Mouse (Mus musculus): Measurements from ENCODE around the gene Card10. TPM values are rescaled to one million over a fixed set of nuclear protein-coding genes. Genes with fewer than 3 reads are reported as not detected.

The Card10 gene
- polyA plus RNA-seq, 1 experiment from 2014 or later = 4.7 TPM

- WGBS = 79% methylated on average over 2 of the region's 2 CpGs
- Histone ChIP-seq H3K27me3 (ENCODE audit: low read depth, poor library complexity, severe bottlenecking) (peaks cover 96% of the 10 kb centered on the region), H3K9me3 (replicated peaks) (no peaks in the 10 kb centered on the region), H3K4me1 (peaks cover 48% of the 10 kb centered on the region), H3K4me3 (no peak overlapping the region), H3K36me3 (no peaks in the 10 kb centered on the region), H3K27ac (no peak overlapping the region)
- DNase-seq (ENCODE audit: low spot score) = no peak
These were observed 2.5 kb upstream of the Card10 start for GRCm38 (mm10) chr15:78805351-78805750.

GRCm38 (mm10) chr15:78804326-78804725 is 1.5 kb upstream of the Card10 start:
- H3K27ac ChIP-seq = no peak overlapping the region
- H3K4me3 ChIP-seq = no peak overlapping the region
- H3K36me3 ChIP-seq = no peaks in the 10 kb centered on the region
- H3K27me3 ChIP-seq (ENCODE audit: low read depth, poor library complexity, severe bottlenecking) = peaks cover 97% of the 10 kb centered on the region
- H3K9me3 ChIP-seq (replicated peaks) = no peaks in the 10 kb centered on the region
- DNase-seq (ENCODE audit: low spot score) = no peak
- H3K4me1 ChIP-seq = peaks cover 39% of the 10 kb centered on the region
- 7% methylated on average over 6 of the region's 6 CpGs for WGBS

- no peak overlapping the region for H3K27ac ChIP-seq
- H3K36me3 ChIP-seq = no peaks in the 10 kb centered on the region
- H3K4me3 ChIP-seq = no peak overlapping the region
- no peaks in the 10 kb centered on the region for H3K9me3 ChIP-seq (replicated peaks)
- no peak for DNase-seq (ENCODE audit: low spot score)
- peaks cover 42% of the 10 kb centered on the region for H3K4me1 ChIP-seq
- 5% methylated on average over 8 of the region's 8 CpGs for WGBS
- H3K27me3 ChIP-seq (ENCODE audit: low read depth, poor library complexity, severe bottlenecking) = peaks cover 99% of the 10 kb centered on the region
These were observed 658 bp upstream of the Card10 start for GRCm38 (mm10) chr15:78803499-78803900.

- WGBS = 5% methylated on average over 67 of the region's 67 CpGs
These were observed 686 bp downstream of the Card10 start for GRCm38 (mm10) chr15:78801971-78802741.

GRCm38 (mm10) chr15:78801571-78801970 is 1.3 kb downstream of the Card10 start:
- H3K36me3 ChIP-seq = no peaks in the 10 kb centered on the region
- 78% methylated on average over 9 of the region's 9 CpGs for WGBS
- H3K4me3 ChIP-seq = peak overlapping the region; percentile 59; the same call in 1 of the 2 replicates
- H3K27ac ChIP-seq = no peak overlapping the region
- H3K4me1 ChIP-seq = peaks cover 55% of the 10 kb centered on the region
- peaks cover 96% of the 10 kb centered on the region for H3K27me3 ChIP-seq (ENCODE audit: low read depth, poor library complexity, severe bottlenecking)
- no peak for DNase-seq (ENCODE audit: low spot score)
- H3K9me3 ChIP-seq (replicated peaks) = no peaks in the 10 kb centered on the region

More at GRCm38 (mm10) chr15:78801971-78802741, 686 bp downstream of the Card10 start:
- H3K9me3 ChIP-seq (replicated peaks) = no peaks in the 10 kb centered on the region
- DNase-seq (ENCODE audit: low spot score) = peak; percentile 56
- H3K36me3 ChIP-seq = no peaks in the 10 kb centered on the region
- peak overlapping the region; percentile 59 for H3K4me3 ChIP-seq
- H3K4me1 ChIP-seq = peaks cover 53% of the 10 kb centered on the region
- peak overlapping the region; percentile 70 for H3K27ac ChIP-seq
- H3K27me3 ChIP-seq (ENCODE audit: low read depth, poor library complexity, severe bottlenecking) = peaks cover 99% of the 10 kb centered on the region

GRCm38 (mm10) chr15:78799029-78799428 is 3.8 kb downstream of the Card10 start:
- Histone ChIP-seq H3K9me3 (replicated peaks) (no peaks in the 10 kb centered on the region), H3K27me3 (ENCODE audit: low read depth, poor library complexity, severe bottlenecking) (peaks cover 92% of the 10 kb centered on the region), H3K4me1 (peaks cover 66% of the 10 kb centered on the region), H3K36me3 (no peaks in the 10 kb centered on the region), H3K27ac (no peak overlapping the region), H3K4me3 (no peak overlapping the region)
- WGBS = 62% methylated on average over 21 of the region's 21 CpGs
- DNase-seq (ENCODE audit: low spot score) = no peak

- no peaks in the 10 kb centered on the region for H3K9me3 ChIP-seq (replicated peaks)
- peaks cover 92% of the 10 kb centered on the region for H3K27me3 ChIP-seq (ENCODE audit: low read depth, poor library complexity, severe bottlenecking)
- H3K4me3 ChIP-seq = no peak overlapping the region
- no peak for DNase-seq (ENCODE audit: low spot score)
- no peak overlapping the region for H3K27ac ChIP-seq
- peaks cover 50% of the 10 kb centered on the region for H3K4me1 ChIP-seq
- no peaks in the 10 kb centered on the region for H3K36me3 ChIP-seq
- 74% methylated on average over 8 of the region's 8 CpGs for WGBS
These were observed 5.8 kb downstream of the Card10 start for GRCm38 (mm10) chr15:78797060-78797329.

- Histone ChIP-seq H3K4me1 (peaks cover 45% of the 10 kb centered on the region), H3K27ac (no peak overlapping the region), H3K9me3 (replicated peaks) (no peaks in the 10 kb centered on the region), H3K4me3 (no peak overlapping the region), H3K36me3 (no peaks in the 10 kb centered on the region), H3K27me3 (ENCODE audit: low read depth, poor library complexity, severe bottlenecking) (peaks cover 92% of the 10 kb centered on the region)
- WGBS = 41% methylated on average over 25 of the region's 25 CpGs
- DNase-seq (ENCODE audit: low spot score) = peak; percentile 62
These were observed 6.4 kb downstream of the Card10 start for GRCm38 (mm10) chr15:78796196-78797059.

GRCm38 (mm10) chr15:78790990-78791389 is 11.9 kb downstream of the Card10 start:
- H3K4me3 ChIP-seq = no peak overlapping the region
- no peaks in the 10 kb centered on the region for H3K9me3 ChIP-seq (replicated peaks)
- DNase-seq (ENCODE audit: low spot score) = no peak
- no peaks in the 10 kb centered on the region for H3K36me3 ChIP-seq
- H3K27me3 ChIP-seq (ENCODE audit: low read depth, poor library complexity, severe bottlenecking) = peaks cover 78% of the 10 kb centered on the region
- peaks cover 61% of the 10 kb centered on the region for H3K4me1 ChIP-seq
- 84% methylated on average over 12 of the region's 12 CpGs for WGBS
- H3K27ac ChIP-seq = peak overlapping the region; percentile 43; the same call in 1 of the 2 replicates

GRCm38 (mm10) chr15:78790451-78790850 is 12.4 kb downstream of the Card10 start:
- H3K4me3 ChIP-seq = no peak overlapping the region
- H3K36me3 ChIP-seq = no peaks in the 10 kb centered on the region
- peak overlapping the region; percentile 43; the same call in 1 of the 2 replicates for H3K27ac ChIP-seq
- no peaks in the 10 kb centered on the region for H3K9me3 ChIP-seq (replicated peaks)
- peaks cover 59% of the 10 kb centered on the region for H3K4me1 ChIP-seq
- WGBS = 66% methylated on average over 4 of the region's 4 CpGs
- peaks cover 74% of the 10 kb centered on the region for H3K27me3 ChIP-seq (ENCODE audit: low read depth, poor library complexity, severe bottlenecking)
- DNase-seq (ENCODE audit: low spot score) = no peak

GRCm38 (mm10) chr15:78789721-78790323 is 13.0 kb downstream of the Card10 start:
- no peaks in the 10 kb centered on the region for H3K36me3 ChIP-seq
- DNase-seq (ENCODE audit: low spot score) = no peak
- WGBS = 83% methylated on average over 13 of the region's 13 CpGs
- no peak overlapping the region for H3K27ac ChIP-seq
- H3K4me3 ChIP-seq = no peak overlapping the region
- H3K27me3 ChIP-seq (ENCODE audit: low read depth, poor library complexity, severe bottlenecking) = peaks cover 68% of the 10 kb centered on the region
- no peaks in the 10 kb centered on the region for H3K9me3 ChIP-seq (replicated peaks)
- peaks cover 52% of the 10 kb centered on the region for H3K4me1 ChIP-seq

GRCm38 (mm10) chr15:78788042-78788441 is 14.8 kb downstream of the Card10 start:
- H3K4me1 ChIP-seq = peaks cover 48% of the 10 kb centered on the region
- DNase-seq (ENCODE audit: low spot score) = no peak
- H3K27ac ChIP-seq = peak overlapping the region; percentile 58; the same call in 1 of the 2 replicates
- no peaks in the 10 kb centered on the region for H3K9me3 ChIP-seq (replicated peaks)
- peaks cover 50% of the 10 kb centered on the region for H3K27me3 ChIP-seq (ENCODE audit: low read depth, poor library complexity, severe bottlenecking)
- H3K36me3 ChIP-seq = no peaks in the 10 kb centered on the region
- 75% methylated on average over 3 of the region's 3 CpGs for WGBS
- no peak overlapping the region for H3K4me3 ChIP-seq

All from limb, embryonic 10.5 days (tissue).